19 mouse cellular contexts compared by ENCODE assay signal in genomic region chr15:8817542-8817941, GRCm38 (mm10).
A peak's percentile ranks its signal among the peaks of the same experiment; 100 is the strongest.
DNase-seq lines count a peak whose midpoint lies in the region; ATAC-seq and TF ChIP-seq lines count a peak whose summit lies in the region.
"Had no signal": no experiment of that assay in that cellular context is flagged by ENCODE, and none has a peak within 500 bp of the region (broad histone marks: within the 10 kb centered on the region; RNA-seq: fewer than 3 reads in every experiment).

No protein-coding gene starts in this region.

- no peak for TF ChIP-seq POLR2A in brain, embryonic 14.5 days (IDR thresholded peaks at IDR 0.05; ENCODE audit: borderline replicate concordance, extremely low read depth, insufficient read depth, insufficient read length, poor library complexity, severe bottlenecking)

- H3K9me3 ChIP-seq in midbrain, embryonic 15.5 days = no peaks in the 10 kb centered on the region
- no peaks in the 10 kb centered on the region for H3K9me3 ChIP-seq in intestine, postnatal 0 days (ENCODE audit: control insufficient read depth)
- H3K9me3 ChIP-seq: heart, embryonic 10.5 days had no signal

- ATAC-seq in midbrain, embryonic 15.5 days (replicated peaks) = peak; percentile 67; the same call in 1 of the 2 replicates
- ATAC-seq in intestine, postnatal 0 days = no peak
- ATAC-seq: forebrain, embryonic 16.5 days; liver, postnatal 0 days; Patski had no signal

- no peaks in the 10 kb centered on the region for H3K27me3 ChIP-seq in midbrain, embryonic 15.5 days (replicated peaks)
- H3K27me3 ChIP-seq in intestine, postnatal 0 days (replicated peaks; ENCODE audit: control insufficient read depth, insufficient read depth, low read length) = no peaks in the 10 kb centered on the region
- H3K27me3 ChIP-seq: Patski had no signal

- DNase-seq in frontal cortex, adult 2 months (ENCODE audit: extremely low spot score in 1 of 2, low spot score in 1 of 2) = peak; percentile 6 to 28
- no peak for DNase-seq in frontal cortex, postnatal 36 days (ENCODE audit: low spot score in 2 of 2)
- peak; percentile 5 to 25 for DNase-seq in left cerebral cortex, adult 18-20 months (ENCODE audit: low spot score in 2 of 2)
- no peak for DNase-seq in left cerebral cortex, postnatal 10 days (ENCODE audit: extremely low spot score in 1 of 2, low spot score in 2 of 2)
- peak; percentile 16 for DNase-seq in brain, embryonic 14.5 days (ENCODE audit: low read depth)
- DNase-seq in liver = no peak
- DNase-seq: cerebellum, adult 2 months; embryo, embryonic 11 days; gastrocnemius, postnatal 25 days; heart, postnatal 36 days; liver, postnatal 0 days; right cerebral cortex, adult 18-20 months; thymus, postnatal 25 days had no signal

- H3K27ac ChIP-seq in midbrain, embryonic 15.5 days = no peak overlapping the region
- H3K27ac ChIP-seq in intestine, postnatal 0 days (ENCODE audit: low read depth, low read length) = no peak overlapping the region
- H3K27ac ChIP-seq: heart, embryonic 10.5 days had no signal

- H3K4me1 ChIP-seq in midbrain, embryonic 15.5 days = peaks cover 9% of the 10 kb centered on the region; the same call in 1 of the 2 replicates
- no peaks in the 10 kb centered on the region for H3K4me1 ChIP-seq in intestine, postnatal 0 days (replicated peaks; ENCODE audit: control insufficient read depth, insufficient read depth, low read length)
- H3K4me1 ChIP-seq: heart, embryonic 10.5 days had no signal

- intact Hi-C loops in left cerebral cortex, postnatal 10 days (cut with DNase I) = no loop called here

- no peaks in the 10 kb centered on the region for H3K36me3 ChIP-seq in midbrain, embryonic 15.5 days (replicated peaks)
- no peaks in the 10 kb centered on the region for H3K36me3 ChIP-seq in intestine, postnatal 0 days (ENCODE audit: control insufficient read depth, insufficient read depth)
- H3K36me3 ChIP-seq: heart, embryonic 10.5 days had no signal

- 46% methylated on average over 8 of the region's 8 CpGs for WGBS in midbrain, embryonic 15.5 days
- 90% methylated on average over 8 of the region's 8 CpGs for WGBS in intestine, postnatal 0 days

- TF ChIP-seq CTCF in brain, embryonic 14.5 days (IDR thresholded peaks at IDR 0.05; ENCODE audit: borderline replicate concordance, extremely low read depth, insufficient read depth, insufficient read length) = no peak
- TF ChIP-seq CTCF in intestine, postnatal 0 days (IDR thresholded peaks at IDR 0.05; ENCODE audit: low read depth) = no peak

- H3K4me2 ChIP-seq in midbrain, embryonic 15.5 days = no peak overlapping the region
- no peak overlapping the region for H3K4me2 ChIP-seq in intestine, postnatal 0 days (replicated peaks; ENCODE audit: low read depth)

- H3K9ac ChIP-seq in midbrain, embryonic 15.5 days = no peak overlapping the region
- no peak overlapping the region for H3K9ac ChIP-seq in intestine, postnatal 0 days (ENCODE audit: low read depth, low read length)
- H3K9ac ChIP-seq: liver, postnatal 0 days had no signal

- no peak overlapping the region for H3K4me3 ChIP-seq in midbrain, embryonic 15.5 days
- H3K4me3 ChIP-seq in intestine, postnatal 0 days (ENCODE audit: low read depth, low read length) = no peak overlapping the region
- H3K4me3 ChIP-seq: erythroblast, embryonic 14.5 days; heart, embryonic 10.5 days had no signal

Comparison
In these comparisons a context has a peak if more than half of its experiments do, and no peak if none do; other contexts are left out.
1. DNase-seq: peak in frontal cortex, adult 2 months (2 of 2), left cerebral cortex, adult 18-20 months (2 of 2) and brain, embryonic 14.5 days (single experiment); none in frontal cortex, postnatal 36 days (0 of 2), left cerebral cortex, postnatal 10 days (0 of 2) and liver (single experiment).